Mouse (Mus musculus) 3134 (cell line): ENCODE measurements around the gene Ceacam19.
A peak's percentile ranks its signal among the peaks of the same experiment; 100 is the strongest.

Source experiments
- DNase-seq: peaks from one replicate; pipeline ENCODE4 v3.0.0-alpha.2; 2011; ENCODE audit warnings: low spot score; ENCODE audit not compliant: insufficient read length; ENCODE audit errors: extremely low read depth

The Ceacam19 gene

GRCm38 (mm10) chr7:19887849-19888248 lies at the start of gene Ceacam19:
Gene Ceacam19, minus strand, starts transcription at chr7:19887965.
- DNase-seq: no peak

- no peak for DNase-seq
These were observed 49.6 kb upstream of the Ceacam19 start for GRCm38 (mm10) chr7:19937229-19937821.

GRCm38 (mm10) chr7:19935961-19936360 lies 48.2 kb upstream of the Ceacam19 start:
- DNase-seq: peak; percentile 42

GRCm38 (mm10) chr7:19935171-19935751 lies 47.5 kb upstream of the Ceacam19 start:
- DNase-seq: peak; percentile 64

- DNase-seq: peak; percentile 79
These were observed 45.4 kb upstream of the Ceacam19 start for GRCm38 (mm10) chr7:19932877-19933809.

GRCm38 (mm10) chr7:19932133-19932876 lies 44.5 kb upstream of the Ceacam19 start:
- peak; percentile 32 for DNase-seq

- peak; percentile 35 for DNase-seq
These were observed 42.7 kb upstream of the Ceacam19 start for GRCm38 (mm10) chr7:19930481-19930880.

GRCm38 (mm10) chr7:19928486-19928885 lies 40.7 kb upstream of the Ceacam19 start:
- DNase-seq: no peak

GRCm38 (mm10) chr7:19926849-19927480 lies 39.2 kb upstream of the Ceacam19 start:
- DNase-seq: peak; percentile 66

- DNase-seq: no peak
These were observed 37.6 kb upstream of the Ceacam19 start for GRCm38 (mm10) chr7:19925376-19925775.

- no peak for DNase-seq
These were observed 36.0 kb upstream of the Ceacam19 start for GRCm38 (mm10) chr7:19923797-19924196.

- DNase-seq: no peak
These were observed 35.6 kb upstream of the Ceacam19 start for GRCm38 (mm10) chr7:19923354-19923753.

GRCm38 (mm10) chr7:19920506-19921261 lies 32.9 kb upstream of the Ceacam19 start, which contains the start of gene Pvr:
Gene Pvr, minus strand, starts transcription at chr7:19921160.
- peak; percentile 94 for DNase-seq

- no peak for DNase-seq
These were observed 32.4 kb upstream of the Ceacam19 start for GRCm38 (mm10) chr7:19920166-19920505.

GRCm38 (mm10) chr7:19914558-19914957 lies 26.8 kb upstream of the Ceacam19 start:
- DNase-seq: no peak

GRCm38 (mm10) chr7:19911695-19912524 lies 24.1 kb upstream of the Ceacam19 start:
- no peak for DNase-seq

GRCm38 (mm10) chr7:19911292-19911658 lies 23.5 kb upstream of the Ceacam19 start:
- peak; percentile 76 for DNase-seq

GRCm38 (mm10) chr7:19910421-19911291 lies 22.9 kb upstream of the Ceacam19 start:
- peak; percentile 72 for DNase-seq
